Mouse (Mus musculus): ENCODE data around the gene Olfr3. TPM values are rescaled to one million over a fixed set of nuclear protein-coding genes. Genes with fewer than 3 reads are reported as not detected.

Olfr3 gene
- polyA plus RNA-seq (2016; fragmentation: Nextera tagmentation; extraction: Ambion mirVana) = not detected in 2 replicates

DNA sequence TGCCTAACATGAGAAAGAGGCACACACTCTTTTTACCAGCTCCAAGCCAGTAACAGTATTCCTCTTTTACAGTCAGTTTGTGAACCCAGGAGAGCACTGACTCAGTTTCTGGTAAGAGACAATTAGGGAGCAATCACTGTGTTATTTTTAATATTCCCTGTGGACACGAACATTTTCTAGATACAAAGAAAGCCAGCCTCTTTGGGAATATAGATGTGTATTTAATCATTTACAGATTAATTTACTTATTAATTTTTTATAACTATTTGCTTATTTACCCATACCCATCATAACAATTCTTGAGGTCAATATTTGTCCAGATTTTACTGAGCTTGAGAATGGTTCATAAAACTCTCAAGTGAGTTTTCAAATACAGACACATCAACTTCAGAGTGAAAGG lies at the start of gene Olfr3:
Olfr3 (minus strand) TSS at position 101 of the 400 bp plus-strand sequence.
- Histone ChIP-seq H3K9ac (no peak within 1 kb of the TSS), H3K9me3 (replicated peaks) (peaks cover 33% of the 10 kb centered on the region), H3K4me2 (replicated peaks) (no peak within 1 kb of the TSS), H3K4me1 (no peaks in the 10 kb centered on the region), H3K27me3 (no peaks in the 10 kb centered on the region), H3K4me3 (no peak within 1 kb of the TSS), H3K36me3 (no peaks in the 10 kb centered on the region), H3K27ac (no peak within 1 kb of the TSS)
- ATAC-seq (ENCODE audit: low FRiP score) = no peak
- WGBS = 79% methylated on average over 1 of the region's 1 CpGs

- H3K4me1 ChIP-seq = no peaks in the 10 kb centered on the region
- no peaks in the 10 kb centered on the region for H3K36me3 ChIP-seq
- WGBS = 91% methylated on average over 1 of the region's 1 CpGs
- no peak within 1 kb of the TSS for H3K4me2 ChIP-seq (replicated peaks)
- no peak for ATAC-seq (ENCODE audit: low FRiP score)
- no peak within 1 kb of the TSS for H3K4me3 ChIP-seq
- H3K9ac ChIP-seq = no peak within 1 kb of the TSS
- H3K27me3 ChIP-seq = no peaks in the 10 kb centered on the region
- H3K9me3 ChIP-seq (replicated peaks) = peaks cover 20% of the 10 kb centered on the region
- no peak within 1 kb of the TSS for H3K27ac ChIP-seq
Measured at GRCm38 (mm10) chr2:36862560-36862959, 45.7 kb upstream of the Olfr3 start, which contains the start of gene Olfr351. TSS of gene Olfr351 (minus strand) at chr2:36862660.

DNA sequence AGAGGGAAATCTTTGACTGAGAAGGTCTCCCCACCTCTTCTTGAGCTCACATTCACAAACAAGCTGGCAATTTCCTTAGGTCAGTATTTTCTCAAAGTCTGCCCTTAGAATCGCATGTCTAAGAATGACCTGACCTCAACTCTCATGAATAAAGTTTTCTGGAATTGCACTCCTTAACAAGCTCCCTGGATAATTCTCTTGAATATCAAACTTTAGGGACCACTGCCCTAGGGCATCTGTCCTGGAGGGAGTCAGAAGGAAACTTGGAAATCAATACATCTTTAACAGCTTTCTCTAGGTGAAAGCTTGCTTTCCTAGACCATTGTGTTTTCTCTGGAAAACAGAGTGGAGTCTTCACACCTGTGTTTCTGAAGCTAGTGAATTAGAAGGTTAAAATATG lies 29.2 kb upstream of the Olfr3 start, which contains the start of gene Olfr350:
Olfr350 (plus strand) TSS at position 301 of the 400 bp plus-strand sequence.
- Histone ChIP-seq H3K27ac (no peak within 1 kb of the TSS), H3K36me3 (no peaks in the 10 kb centered on the region), H3K4me3 (no peak within 1 kb of the TSS), H3K9me3 (replicated peaks) (peaks cover 10% of the 10 kb centered on the region), H3K4me2 (replicated peaks) (no peak within 1 kb of the TSS), H3K9ac (no peak within 1 kb of the TSS), H3K4me1 (no peaks in the 10 kb centered on the region), H3K27me3 (no peaks in the 10 kb centered on the region)
- 81% methylated on average over 1 of the region's 1 CpGs for WGBS
- ATAC-seq (ENCODE audit: low FRiP score) = no peak

- Histone ChIP-seq H3K27ac (no peak within 1 kb of the TSS), H3K27me3 (no peaks in the 10 kb centered on the region), H3K9ac (no peak within 1 kb of the TSS), H3K4me2 (replicated peaks) (no peak within 1 kb of the TSS), H3K36me3 (no peaks in the 10 kb centered on the region), H3K9me3 (replicated peaks) (peaks cover 22% of the 10 kb centered on the region), H3K4me1 (no peaks in the 10 kb centered on the region), H3K4me3 (no peak within 1 kb of the TSS)
- ATAC-seq (ENCODE audit: low FRiP score) = no peak
- WGBS = 85% methylated on average over 2 of the region's 2 CpGs
Measured at GRCm38 (mm10) chr2:36790238-36790637, 26.6 kb downstream of the Olfr3 start, which contains the start of gene Olfr50. TSS of gene Olfr50 (plus strand) at chr2:36790538.

GRCm38 (mm10) chr2:36783976-36784375 lies 32.9 kb downstream of the Olfr3 start, which contains the start of gene Olfr348:
TSS of gene Olfr348 (plus strand) at chr2:36784276.
- 75% methylated on average over 2 of the region's 2 CpGs for WGBS

More at GRCm38 (mm10) chr2:36783976-36784375, 32.9 kb downstream of the Olfr3 start, which contains the start of gene Olfr348:
- H3K36me3 ChIP-seq = no peaks in the 10 kb centered on the region
- peaks cover 10% of the 10 kb centered on the region for H3K9me3 ChIP-seq (replicated peaks)
- H3K27ac ChIP-seq = no peak within 1 kb of the TSS
- no peak for ATAC-seq (ENCODE audit: low FRiP score)
- no peak within 1 kb of the TSS for H3K9ac ChIP-seq
- no peak within 1 kb of the TSS for H3K4me2 ChIP-seq (replicated peaks)
- H3K27me3 ChIP-seq = no peaks in the 10 kb centered on the region
- no peaks in the 10 kb centered on the region for H3K4me1 ChIP-seq
- no peak within 1 kb of the TSS for H3K4me3 ChIP-seq

Other genes with a start within 250 kb of the Olfr3 start
- gene Olfr345, start 177.0 kb downstream of the Olfr3 start, polyA plus RNA-seq (2016; fragmentation: Nextera tagmentation; extraction: Ambion mirVana) = not detected in 2 replicates
- gene Olfr346, start 131.2 kb downstream of the Olfr3 start, polyA plus RNA-seq (2016; fragmentation: Nextera tagmentation; extraction: Ambion mirVana) = not detected in 2 replicates
- gene Olfr347, start 85.1 kb downstream of the Olfr3 start, polyA plus RNA-seq (2016; fragmentation: Nextera tagmentation; extraction: Ambion mirVana) = not detected in 2 replicates
- not detected in 2 replicates for gene Olfr348, start 32.8 kb downstream of the Olfr3 start, polyA plus RNA-seq (2016; fragmentation: Nextera tagmentation; extraction: Ambion mirVana)
- not detected in 2 replicates for gene Olfr50, start 26.5 kb downstream of the Olfr3 start, polyA plus RNA-seq (2016; fragmentation: Nextera tagmentation; extraction: Ambion mirVana)
- not detected in 2 replicates for gene Olfr350, start 29.3 kb upstream of the Olfr3 start, polyA plus RNA-seq (2016; fragmentation: Nextera tagmentation; extraction: Ambion mirVana)
- gene Olfr351, start 45.6 kb upstream of the Olfr3 start, polyA plus RNA-seq (2016; fragmentation: Nextera tagmentation; extraction: Ambion mirVana) = not detected in 2 replicates
- gene Olfr352, start 51.4 kb upstream of the Olfr3 start, polyA plus RNA-seq (2016; fragmentation: Nextera tagmentation; extraction: Ambion mirVana) = not detected in 2 replicates
- not detected in 2 replicates for gene Olfr353, start 75.9 kb upstream of the Olfr3 start, polyA plus RNA-seq (2016; fragmentation: Nextera tagmentation; extraction: Ambion mirVana)
- not detected in 2 replicates for gene Olfr354, start 88.6 kb upstream of the Olfr3 start, polyA plus RNA-seq (2016; fragmentation: Nextera tagmentation; extraction: Ambion mirVana)
- not detected in 2 replicates for gene Olfr355, start 111.9 kb upstream of the Olfr3 start, polyA plus RNA-seq (2016; fragmentation: Nextera tagmentation; extraction: Ambion mirVana)
- gene Olfr356, start 120.1 kb upstream of the Olfr3 start, polyA plus RNA-seq (2016; fragmentation: Nextera tagmentation; extraction: Ambion mirVana) = not detected in 2 replicates
- not detected in 2 replicates for gene Olfr357, start 176.8 kb upstream of the Olfr3 start, polyA plus RNA-seq (2016; fragmentation: Nextera tagmentation; extraction: Ambion mirVana)
- not detected in 2 replicates for gene Olfr358, start 192.3 kb upstream of the Olfr3 start, polyA plus RNA-seq (2016; fragmentation: Nextera tagmentation; extraction: Ambion mirVana)
- gene Olfr360, start 248.7 kb upstream of the Olfr3 start, polyA plus RNA-seq (2016; fragmentation: Nextera tagmentation; extraction: Ambion mirVana) = not detected in 2 replicates

All from hindbrain, embryonic 12.5 days (tissue).